Mouse (Mus musculus): Measurements from ENCODE around the gene Dnajb14. TPM values are rescaled to one million over a fixed set of nuclear protein-coding genes. Genes with fewer than 3 reads are reported as not detected.

Dnajb14 gene
- total and polyA plus RNA-seq, 2 experiments from 2014 or later = 14.9 to 19.2 TPM

DNA sequence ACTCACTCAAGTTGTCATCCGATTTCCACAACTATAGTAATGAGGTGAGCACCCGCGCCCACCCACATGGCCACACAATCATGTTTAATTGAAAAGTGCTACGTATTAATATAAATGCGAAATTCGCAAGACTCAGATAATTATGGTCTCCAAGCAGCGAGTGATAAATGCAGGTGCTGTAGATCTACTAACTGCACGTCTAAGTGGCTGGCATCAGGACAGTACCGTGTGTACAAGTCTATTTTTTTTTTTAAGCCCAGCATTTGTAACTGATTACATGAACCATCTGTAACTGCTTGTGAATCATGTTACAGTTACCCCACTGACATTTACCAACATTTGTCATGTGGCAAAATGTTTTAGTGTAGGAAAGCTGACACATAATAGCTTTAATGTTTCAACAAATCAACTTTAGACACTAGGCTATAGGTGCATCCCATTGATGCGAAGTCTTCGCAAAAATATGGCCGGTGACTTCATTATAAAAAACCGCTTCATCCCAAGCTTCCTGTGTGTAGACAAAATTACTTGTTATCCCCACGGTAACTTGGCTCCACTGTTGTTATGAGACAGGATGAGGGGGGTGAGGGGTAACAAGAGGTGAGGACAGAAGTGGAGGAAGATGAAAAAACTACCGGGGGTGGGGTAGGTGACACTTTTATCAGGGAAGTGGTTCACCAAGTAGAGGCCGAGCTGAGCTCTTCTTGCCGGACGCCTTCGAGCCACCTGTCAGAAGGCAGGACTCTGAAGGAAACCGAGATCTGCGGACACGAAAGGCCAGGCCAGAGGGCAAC, 3.9 kb upstream of the Dnajb14 start:
- 30% methylated on average over 22 of the region's 22 CpGs for WGBS
- Histone ChIP-seq H3K4me3 (ENCODE audit: low read depth, low read length) (peak overlapping the region; percentile 80), H3K4me1 (ENCODE audit: insufficient read depth) (peaks cover 5% of the 10 kb centered on the region; the same call in 1 of the 2 replicates), H3K9ac (peak overlapping the region; percentile 70), H3K27me3 (ENCODE audit: insufficient read depth, low read length) (no peaks in the 10 kb centered on the region), H3K36me3 (ENCODE audit: insufficient read depth) (no peaks in the 10 kb centered on the region), H3K27ac (ENCODE audit: low read depth, low read length) (peak overlapping the region; percentile 82), H3K9me3 (ENCODE audit: low read length) (no peaks in the 10 kb centered on the region), H3K4me2 (ENCODE audit: low read depth) (peak overlapping the region; percentile 63)
- no peak for TF ChIP-seq CTCF (IDR thresholded peaks at IDR 0.05; ENCODE audit: low read depth)
- no peak; the same call in 1 of the 2 replicates for ATAC-seq
- no peak for DNase-seq

DNA sequence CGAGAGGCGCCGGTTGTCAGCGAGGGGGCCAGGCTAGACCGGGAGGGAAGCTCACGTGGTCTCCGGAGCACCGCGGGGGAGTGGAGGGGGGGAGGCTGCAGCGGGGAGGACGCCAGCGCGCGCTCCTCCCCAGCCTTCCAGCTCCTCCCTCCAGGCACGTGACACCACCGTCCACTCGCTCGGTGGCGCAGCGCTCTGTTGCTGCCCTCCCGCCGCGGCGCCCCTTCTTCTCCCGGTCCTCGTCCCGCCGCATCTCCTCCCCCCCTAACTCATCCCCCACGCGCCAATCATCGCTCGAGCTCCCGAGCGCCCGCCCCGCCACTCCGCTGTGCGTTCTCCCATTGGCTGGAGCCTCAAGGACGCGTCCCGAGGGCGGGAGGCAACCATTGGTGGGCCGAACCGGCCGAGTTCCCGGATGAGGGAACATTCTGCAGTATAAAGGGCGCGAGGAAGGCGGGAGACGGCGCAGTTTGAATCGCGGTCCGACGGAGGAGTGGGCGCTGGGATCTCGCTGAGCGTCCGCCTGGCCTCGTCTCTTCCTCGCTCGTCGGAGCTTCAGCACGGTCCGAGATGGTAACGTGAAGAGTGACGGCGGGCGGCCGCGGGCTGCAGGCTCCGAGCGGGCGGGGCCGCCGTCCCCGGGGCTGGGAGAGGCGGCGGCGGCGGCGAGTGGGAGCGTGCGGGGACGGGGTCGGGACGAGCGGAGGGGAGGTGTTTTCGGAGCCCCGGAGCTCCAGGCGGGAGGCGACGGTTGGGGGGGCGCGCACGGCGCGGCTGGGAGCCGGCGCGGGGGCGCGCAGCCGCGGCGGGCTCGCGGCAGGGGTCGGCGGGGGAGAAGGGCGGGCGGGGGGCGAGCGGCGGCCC, 3.1 kb upstream of the Dnajb14 start, which contains the start of gene H2afz:
H2afz (plus strand) TSS at position 364 of the 864 bp plus-strand sequence.
- Histone ChIP-seq H3K36me3 (ENCODE audit: insufficient read depth) (no peaks in the 10 kb centered on the region), H3K27ac (ENCODE audit: low read depth, low read length) (peak within 1 kb of the TSS; percentile 96), H3K4me3 (ENCODE audit: low read depth, low read length) (peak within 1 kb of the TSS; percentile 80), H3K4me1 (ENCODE audit: insufficient read depth) (peaks cover 5% of the 10 kb centered on the region), H3K27me3 (ENCODE audit: insufficient read depth, low read length) (no peaks in the 10 kb centered on the region), H3K4me2 (ENCODE audit: low read depth) (peak within 1 kb of the TSS; percentile 63), H3K9ac (peak within 1 kb of the TSS; percentile 89), H3K9me3 (ENCODE audit: low read length) (no peaks in the 10 kb centered on the region)
- ATAC-seq = peak; percentile 94
- under 1% methylated on average over 66 of the region's 115 CpGs for WGBS
- peak; percentile 14; the same call in 1 of the 2 replicates for TF ChIP-seq CTCF (IDR thresholded peaks at IDR 0.05; ENCODE audit: low read depth)
- peak; percentile 100 for DNase-seq

GRCm38 (mm10) chr3:137864988-137865982, 2.2 kb upstream of the Dnajb14 start:
- peak; percentile 89 for TF ChIP-seq CTCF (IDR thresholded peaks at IDR 0.05; ENCODE audit: low read depth)
- Histone ChIP-seq H3K9ac (peak overlapping the region; percentile 89), H3K36me3 (ENCODE audit: insufficient read depth) (no peaks in the 10 kb centered on the region), H3K4me3 (ENCODE audit: low read depth, low read length) (peak overlapping the region; percentile 80), H3K27ac (ENCODE audit: low read depth, low read length) (peak overlapping the region; percentile 96), H3K4me1 (ENCODE audit: insufficient read depth) (peaks cover 5% of the 10 kb centered on the region), H3K9me3 (ENCODE audit: low read length) (no peaks in the 10 kb centered on the region), H3K4me2 (ENCODE audit: low read depth) (peak overlapping the region; percentile 55), H3K27me3 (ENCODE audit: insufficient read depth, low read length) (no peaks in the 10 kb centered on the region)
- peak; percentile 62 for ATAC-seq
- under 1% methylated on average over 67 of the region's 74 CpGs for WGBS
- peak; percentile 96 for DNase-seq

DNA sequence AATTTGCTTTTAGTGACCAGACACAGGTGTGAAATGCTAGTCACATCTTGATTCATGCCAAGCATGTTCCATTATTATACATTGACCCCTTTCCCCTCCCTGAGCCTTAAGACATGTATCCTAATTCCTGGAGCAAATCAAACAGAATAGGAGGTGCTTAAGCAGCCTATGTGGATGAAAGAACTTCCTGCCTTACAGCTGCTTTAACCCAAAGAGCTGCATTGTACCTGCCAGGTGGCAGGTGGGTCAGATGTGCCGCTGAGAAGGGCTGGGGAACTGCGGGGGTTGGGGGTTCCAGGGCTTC, 390 bp upstream of the Dnajb14 start:
- WGBS = 3% methylated on average over 2 of the region's 2 CpGs
- H3K4me3 ChIP-seq (ENCODE audit: low read depth, low read length) = peak overlapping the region; percentile 70
- H3K9me3 ChIP-seq (ENCODE audit: low read length) = no peaks in the 10 kb centered on the region
- H3K4me1 ChIP-seq (ENCODE audit: insufficient read depth) = peaks cover 5% of the 10 kb centered on the region
- no peaks in the 10 kb centered on the region for H3K36me3 ChIP-seq (ENCODE audit: insufficient read depth)
- no peaks in the 10 kb centered on the region for H3K27me3 ChIP-seq (ENCODE audit: insufficient read depth, low read length)
- TF ChIP-seq CTCF (IDR thresholded peaks at IDR 0.05; ENCODE audit: low read depth) = no peak
- ATAC-seq = no peak
- peak; percentile 60 for DNase-seq
- peak overlapping the region; percentile 90 for H3K27ac ChIP-seq (ENCODE audit: low read depth, low read length)
- peak overlapping the region; percentile 84 for H3K4me2 ChIP-seq (ENCODE audit: low read depth)
- peak overlapping the region; percentile 84 for H3K9ac ChIP-seq

DNA sequence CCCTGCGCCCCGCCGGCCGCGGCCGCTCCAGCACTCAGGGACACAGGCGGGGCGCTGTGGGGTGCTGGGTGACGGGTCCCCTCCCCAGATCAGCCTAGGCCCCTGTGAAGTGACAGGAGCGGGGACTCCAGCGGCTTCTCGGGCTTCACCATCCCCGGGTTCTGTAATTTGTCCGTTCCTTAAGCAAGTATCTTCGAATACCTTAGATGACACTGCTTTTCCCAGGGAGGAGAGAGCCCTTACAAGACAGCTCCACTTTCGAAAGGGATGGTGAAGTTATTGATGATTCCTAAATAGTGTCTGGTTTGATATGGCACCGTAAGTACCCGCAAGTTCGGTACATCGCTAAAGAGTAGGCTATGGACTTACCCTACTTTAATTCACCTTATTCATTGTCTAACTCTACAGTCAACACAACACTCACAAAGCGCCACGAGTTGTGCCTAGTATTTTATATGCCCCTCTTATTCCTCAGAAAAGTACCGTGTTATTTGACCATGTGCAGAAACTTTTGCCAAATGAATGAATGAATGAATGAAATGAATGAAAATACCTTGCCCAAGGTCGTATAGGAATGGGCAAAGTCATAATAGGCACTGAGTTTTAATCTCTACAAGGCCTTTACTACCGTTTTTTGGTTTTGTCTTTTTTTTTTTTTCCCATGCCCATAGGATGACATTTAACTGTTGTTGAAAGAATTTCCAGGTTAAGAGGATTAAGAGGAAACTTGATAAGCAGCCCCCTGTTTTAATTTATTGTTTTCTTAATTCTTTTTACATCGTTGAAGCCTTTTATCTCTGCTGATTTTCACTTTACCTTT, 829 bp downstream of the Dnajb14 start:
- DNase-seq (peak; percentile 51), ATAC-seq (no peak)
- Histone ChIP-seq H3K36me3 (ENCODE audit: insufficient read depth) (no peaks in the 10 kb centered on the region), H3K27ac (ENCODE audit: low read depth, low read length) (peak overlapping the region; percentile 90), H3K4me1 (ENCODE audit: insufficient read depth) (peaks cover 5% of the 10 kb centered on the region), H3K27me3 (ENCODE audit: insufficient read depth, low read length) (no peaks in the 10 kb centered on the region), H3K4me3 (ENCODE audit: low read depth, low read length) (peak overlapping the region; percentile 70), H3K4me2 (ENCODE audit: low read depth) (peak overlapping the region; percentile 84), H3K9me3 (ENCODE audit: low read length) (no peaks in the 10 kb centered on the region), H3K9ac (peak overlapping the region; percentile 84)
- WGBS = 2% methylated on average over 26 of the region's 26 CpGs
- TF ChIP-seq CTCF (IDR thresholded peaks at IDR 0.05; ENCODE audit: low read depth) = no peak
